Mouse (Mus musculus) heart, postnatal 0 days (tissue): Measurements from ENCODE around the gene Plod1.

Experiments used
- CTCF ChIP-seq: IDR thresholded peaks from 2 replicates; pipeline ENCODE4 v1.5.1; 2016; ENCODE audit warnings: antibody characterized with exemption, control low read depth, low read depth
- EP300 ChIP-seq: IDR thresholded peaks from 2 replicates; pipeline ENCODE4 v1.6.1; 2016; ENCODE audit warnings: antibody characterized with exemption, low read depth

DNA sequence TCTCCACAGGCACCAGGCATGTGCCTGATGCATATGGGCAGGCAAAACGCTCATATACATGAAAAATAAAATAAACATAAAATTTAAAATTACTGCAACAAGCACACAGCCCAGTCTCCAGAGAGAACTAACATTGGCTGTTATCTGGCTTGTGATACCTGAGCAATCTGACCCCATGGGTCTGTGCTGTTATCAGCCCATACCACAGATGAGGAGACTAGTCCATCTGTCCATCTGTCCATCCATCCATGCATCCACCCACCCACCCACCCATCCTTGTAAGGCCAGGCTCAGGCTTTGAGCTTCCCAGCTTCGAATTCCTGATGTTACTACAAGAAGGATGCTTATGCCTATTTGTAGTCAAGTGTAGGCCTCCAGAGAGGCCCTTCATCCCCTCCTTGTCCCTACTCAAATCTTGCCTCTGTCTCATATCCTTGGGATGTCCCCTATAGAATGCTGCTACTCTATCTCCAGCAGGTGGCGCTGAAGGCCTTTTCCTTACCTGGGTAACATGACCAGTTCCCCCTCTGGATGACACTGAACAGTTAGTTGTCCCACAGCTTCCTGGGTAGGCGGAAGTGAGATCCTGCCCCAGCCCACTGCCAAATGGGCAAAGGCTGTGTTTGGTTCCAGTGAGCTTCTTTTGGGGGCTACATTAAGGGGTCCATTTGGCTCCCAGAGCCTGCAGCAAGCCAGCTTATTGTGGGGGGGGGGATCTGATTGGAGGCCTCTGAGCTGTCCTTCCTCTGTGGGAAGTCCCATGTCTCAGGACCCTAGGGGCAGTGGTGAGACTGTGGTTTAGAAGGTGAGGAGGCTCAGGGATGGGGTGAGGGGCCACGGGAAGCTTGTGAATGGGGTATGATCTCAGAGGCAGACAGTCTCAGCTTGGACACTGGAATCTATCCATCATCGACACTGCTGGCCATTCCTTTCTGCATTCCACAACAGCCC, 23.6 kb upstream of the Plod1 start:
- no peak for TF ChIP-seq EP300
- peak; percentile 99 for TF ChIP-seq CTCF
